Mouse (Mus musculus) lung, postnatal 0 days (tissue): ENCODE results near the gene Mlf2.

Source experiments
- CTCF ChIP-seq: IDR thresholded peaks from 2 replicates; pipeline ENCODE4 v1.5.1; 2016; ENCODE audit warnings: antibody characterized with exemption, mild to moderate bottlenecking
- EP300 ChIP-seq: IDR thresholded peaks from 2 replicates; pipeline ENCODE4 v1.6.1; 2016; ENCODE audit warnings: antibody characterized with exemption, mild to moderate bottlenecking, control low read depth

DNA sequence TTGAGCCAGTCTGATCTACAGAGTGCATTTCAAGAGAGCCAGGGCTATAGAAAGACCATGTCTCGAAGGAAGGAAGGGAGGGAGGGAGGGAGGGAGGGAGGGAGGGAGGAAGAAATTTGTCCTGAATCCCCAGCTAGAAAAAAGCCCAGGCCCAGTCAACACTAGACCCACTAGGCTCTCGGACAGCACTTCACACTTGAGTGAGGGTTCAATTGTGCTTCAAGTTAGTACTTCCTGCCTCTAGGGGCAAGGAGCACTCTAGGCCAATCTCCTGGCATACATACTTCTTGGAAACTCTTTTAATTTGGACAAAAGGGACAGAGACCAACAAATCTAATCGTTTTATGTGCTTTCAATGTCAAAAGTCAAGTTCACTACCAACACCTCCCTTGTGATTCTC, 26.9 kb downstream of the Mlf2 start:
- TF ChIP-seq CTCF (no peak), EP300 (no peak)
